Mouse (Mus musculus) C2C12 (cell line): ENCODE measurements around the gene Clock.

ENCODE experiments used
- CEBPB ChIP-seq: IDR thresholded peaks from one replicate; pipeline ENCODE4 v1.6.1; 2011; ENCODE audit warnings: low read depth, mild to moderate bottlenecking, control low read depth, moderate library complexity
- CTCF ChIP-seq: IDR thresholded peaks from one replicate; pipeline ENCODE4 v1.5.1; 2011; ENCODE audit not compliant: control insufficient read depth, insufficient read depth, insufficient read length
- FOSL1 ChIP-seq: IDR thresholded peaks from one replicate; pipeline ENCODE4 v1.8.0; 2011; ENCODE audit warnings: mild to moderate bottlenecking, low read length; ENCODE audit not compliant: poor library complexity, insufficient read depth, severe bottlenecking
- MAX ChIP-seq: IDR thresholded peaks from one replicate; pipeline ENCODE4 v1.6.1; 2011; ENCODE audit warnings: mild to moderate bottlenecking, control low read depth
- MYOD1 ChIP-seq: IDR thresholded peaks from one replicate; pipeline ENCODE4 v1.6.1; 2011; ENCODE audit warnings: low read depth; ENCODE audit not compliant: control insufficient read depth, insufficient read length
- MYOG ChIP-seq: IDR thresholded peaks from one replicate; pipeline ENCODE4 v1.6.1; 2011; ENCODE audit not compliant: control insufficient read depth, insufficient read length; ENCODE audit errors: extremely low read depth
- USF1 ChIP-seq: IDR thresholded peaks from one replicate; pipeline ENCODE4 v1.6.1; 2011; ENCODE audit warnings: low read depth, mild to moderate bottlenecking, control low read depth, moderate library complexity

DNA sequence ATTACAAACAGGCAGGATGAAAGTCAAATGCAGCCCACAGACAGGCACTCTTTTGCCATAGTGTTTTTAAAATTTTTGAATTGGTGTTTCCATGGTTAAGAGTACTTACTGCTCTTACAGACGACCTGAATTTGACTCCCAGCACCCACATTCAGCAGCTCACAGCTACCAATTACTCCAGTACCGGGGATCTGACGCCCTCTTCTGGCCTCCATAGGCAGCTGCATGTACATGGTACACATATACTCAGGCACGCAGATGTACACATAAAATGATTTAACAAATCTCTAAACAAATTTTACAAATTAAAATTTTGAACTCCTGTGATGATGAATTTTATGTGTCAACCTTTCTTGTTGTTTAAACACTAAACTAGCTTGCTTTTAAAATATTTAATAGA lies 134.1 kb downstream of the Clock start:
- TF ChIP-seq CTCF (no peak), CEBPB (no peak), FOSL1 (no peak), USF1 (no peak), MAX (no peak), MYOD1 (no peak), MYOG (no peak)
